Mouse (Mus musculus): ENCODE data around the gene Ifi209. TPM values are rescaled to one million over a fixed set of nuclear protein-coding genes. Genes with fewer than 3 reads are reported as not detected.
"Not testable (repeated sequence)": the region's sequence is repeated elsewhere in the genome, so short reads cannot be mapped to it uniquely, and the experiment has no call there.

The Ifi209 gene
- polyA plus RNA-seq (2014; fragmentation: Nextera tagmentation; extraction: Ambion mirVana), result 0.07 and 0.11 TPM in 2 replicates

GRCm38 (mm10) chr1:173630622-173631021 lies at the start of gene Ifi209:
TSS of gene Ifi209 (plus strand) at chr1:173630917.
- H3K4me1 ChIP-seq (ENCODE audit: control insufficient read depth, insufficient read depth, low read length); H3K36me3 ChIP-seq (ENCODE audit: control insufficient read depth, insufficient read depth, low read length); H3K9ac ChIP-seq (replicated peaks; ENCODE audit: low read depth, low read length); H3K4me2 ChIP-seq (replicated peaks; ENCODE audit: low read depth, low read length); ATAC-seq (ENCODE audit: insufficient number of reproducible peaks, insufficient read depth, low FRiP score, low read depth); H3K4me3 ChIP-seq (ENCODE audit: low read depth, low read length); H3K9me3 ChIP-seq (ENCODE audit: control insufficient read depth, low read depth, low read length); H3K27ac ChIP-seq (ENCODE audit: low read length); H3K27me3 ChIP-seq (ENCODE audit: control insufficient read depth, insufficient read depth, low read length): not testable (repeated sequence)
- WGBS, result 77% methylated on average over 2 of the region's 2 CpGs

- H3K4me1 ChIP-seq (ENCODE audit: control insufficient read depth, insufficient read depth, low read length); H3K27ac ChIP-seq (ENCODE audit: low read length); H3K4me2 ChIP-seq (replicated peaks; ENCODE audit: low read depth, low read length); ATAC-seq (ENCODE audit: insufficient number of reproducible peaks, insufficient read depth, low FRiP score, low read depth); H3K27me3 ChIP-seq (ENCODE audit: control insufficient read depth, insufficient read depth, low read length); H3K4me3 ChIP-seq (ENCODE audit: low read depth, low read length); H3K36me3 ChIP-seq (ENCODE audit: control insufficient read depth, insufficient read depth, low read length); H3K9me3 ChIP-seq (ENCODE audit: control insufficient read depth, low read depth, low read length); H3K9ac ChIP-seq (replicated peaks; ENCODE audit: low read depth, low read length): not testable (repeated sequence)
- 88% methylated on average over 2 of the region's 2 CpGs for WGBS
Measured at GRCm38 (mm10) chr1:173589698-173590097, 41.0 kb upstream of the Ifi209 start.

GRCm38 (mm10) chr1:173598838-173599494 lies 31.8 kb upstream of the Ifi209 start, which contains the start of gene Ifi213:
TSS of gene Ifi213 (minus strand) at chr1:173599274.
- not testable (repeated sequence) for H3K4me3 ChIP-seq (ENCODE audit: low read depth, low read length); H3K36me3 ChIP-seq (ENCODE audit: control insufficient read depth, insufficient read depth, low read length); ATAC-seq (ENCODE audit: insufficient number of reproducible peaks, insufficient read depth, low FRiP score, low read depth); H3K9ac ChIP-seq (replicated peaks; ENCODE audit: low read depth, low read length); H3K9me3 ChIP-seq (ENCODE audit: control insufficient read depth, low read depth, low read length); H3K27me3 ChIP-seq (ENCODE audit: control insufficient read depth, insufficient read depth, low read length); H3K27ac ChIP-seq (ENCODE audit: low read length); H3K4me2 ChIP-seq (replicated peaks; ENCODE audit: low read depth, low read length); H3K4me1 ChIP-seq (ENCODE audit: control insufficient read depth, insufficient read depth, low read length)
- 63% methylated on average over 3 of the region's 3 CpGs for WGBS

GRCm38 (mm10) chr1:173610291-173610690 lies 20.4 kb upstream of the Ifi209 start:
- not testable (repeated sequence) for H3K4me3 ChIP-seq (ENCODE audit: low read depth, low read length); H3K4me2 ChIP-seq (replicated peaks; ENCODE audit: low read depth, low read length); H3K36me3 ChIP-seq (ENCODE audit: control insufficient read depth, insufficient read depth, low read length); ATAC-seq (ENCODE audit: insufficient number of reproducible peaks, insufficient read depth, low FRiP score, low read depth); H3K27ac ChIP-seq (ENCODE audit: low read length); H3K27me3 ChIP-seq (ENCODE audit: control insufficient read depth, insufficient read depth, low read length); H3K9me3 ChIP-seq (ENCODE audit: control insufficient read depth, low read depth, low read length); H3K9ac ChIP-seq (replicated peaks; ENCODE audit: low read depth, low read length); H3K4me1 ChIP-seq (ENCODE audit: control insufficient read depth, insufficient read depth, low read length)
- WGBS, result 73% methylated on average over 3 of the region's 3 CpGs

GRCm38 (mm10) chr1:173622216-173622615 lies 8.5 kb upstream of the Ifi209 start:
- ATAC-seq (ENCODE audit: insufficient number of reproducible peaks, insufficient read depth, low FRiP score, low read depth); H3K9ac ChIP-seq (replicated peaks; ENCODE audit: low read depth, low read length); H3K4me3 ChIP-seq (ENCODE audit: low read depth, low read length); H3K9me3 ChIP-seq (ENCODE audit: control insufficient read depth, low read depth, low read length); H3K4me2 ChIP-seq (replicated peaks; ENCODE audit: low read depth, low read length); H3K36me3 ChIP-seq (ENCODE audit: control insufficient read depth, insufficient read depth, low read length); H3K27ac ChIP-seq (ENCODE audit: low read length); H3K27me3 ChIP-seq (ENCODE audit: control insufficient read depth, insufficient read depth, low read length); H3K4me1 ChIP-seq (ENCODE audit: control insufficient read depth, insufficient read depth, low read length): not testable (repeated sequence)
- 82% methylated on average over 2 of the region's 2 CpGs for WGBS

- no peaks in the 10 kb centered on the region for H3K4me1 ChIP-seq (ENCODE audit: control insufficient read depth, insufficient read depth, low read length)
- 89% methylated on average over 2 of the region's 2 CpGs for WGBS
- H3K27me3 ChIP-seq (ENCODE audit: control insufficient read depth, insufficient read depth, low read length), result no peaks in the 10 kb centered on the region
- no peaks in the 10 kb centered on the region for H3K9me3 ChIP-seq (ENCODE audit: control insufficient read depth, low read depth, low read length)
- H3K4me2 ChIP-seq (replicated peaks; ENCODE audit: low read depth, low read length), result no peak overlapping the region
- H3K27ac ChIP-seq (ENCODE audit: low read length), result no peak overlapping the region
- ATAC-seq (ENCODE audit: insufficient number of reproducible peaks, insufficient read depth, low FRiP score, low read depth), result no peak
- no peak overlapping the region for H3K9ac ChIP-seq (replicated peaks; ENCODE audit: low read depth, low read length)
- no peak overlapping the region for H3K4me3 ChIP-seq (ENCODE audit: low read depth, low read length)
- H3K36me3 ChIP-seq (ENCODE audit: control insufficient read depth, insufficient read depth, low read length), result no peaks in the 10 kb centered on the region
Measured at GRCm38 (mm10) chr1:173624052-173624451, 6.7 kb upstream of the Ifi209 start.

GRCm38 (mm10) chr1:173626686-173627085 lies 4.0 kb upstream of the Ifi209 start:
- H3K4me2 ChIP-seq (replicated peaks; ENCODE audit: low read depth, low read length), result no peak overlapping the region

GRCm38 (mm10) chr1:173633969-173634645 lies 3.4 kb downstream of the Ifi209 start:
- ATAC-seq (ENCODE audit: insufficient number of reproducible peaks, insufficient read depth, low FRiP score, low read depth), result no peak
- 86% methylated on average over 5 of the region's 5 CpGs for WGBS
- no peak overlapping the region for H3K27ac ChIP-seq (ENCODE audit: low read length)

More at GRCm38 (mm10) chr1:173626686-173627085, 4.0 kb upstream of the Ifi209 start:
- no peak for ATAC-seq (ENCODE audit: insufficient number of reproducible peaks, insufficient read depth, low FRiP score, low read depth)
- WGBS, result 67% methylated on average over 2 of the region's 2 CpGs
- H3K27me3 ChIP-seq (ENCODE audit: control insufficient read depth, insufficient read depth, low read length), result no peaks in the 10 kb centered on the region
- H3K27ac ChIP-seq (ENCODE audit: low read length), result no peak overlapping the region
- no peaks in the 10 kb centered on the region for H3K4me1 ChIP-seq (ENCODE audit: control insufficient read depth, insufficient read depth, low read length)
- H3K9me3 ChIP-seq (ENCODE audit: control insufficient read depth, low read depth, low read length), result no peaks in the 10 kb centered on the region
- no peak overlapping the region for H3K9ac ChIP-seq (replicated peaks; ENCODE audit: low read depth, low read length)
- H3K4me3 ChIP-seq (ENCODE audit: low read depth, low read length), result no peak overlapping the region
- H3K36me3 ChIP-seq (ENCODE audit: control insufficient read depth, insufficient read depth, low read length), result no peaks in the 10 kb centered on the region

More at GRCm38 (mm10) chr1:173633969-173634645, 3.4 kb downstream of the Ifi209 start:
- Histone ChIP-seq H3K36me3 (ENCODE audit: control insufficient read depth, insufficient read depth, low read length) (no peaks in the 10 kb centered on the region), H3K4me1 (ENCODE audit: control insufficient read depth, insufficient read depth, low read length) (no peaks in the 10 kb centered on the region), H3K4me2 (replicated peaks; ENCODE audit: low read depth, low read length) (no peak overlapping the region), H3K4me3 (ENCODE audit: low read depth, low read length) (no peak overlapping the region), H3K9ac (replicated peaks; ENCODE audit: low read depth, low read length) (no peak overlapping the region), H3K27me3 (ENCODE audit: control insufficient read depth, insufficient read depth, low read length) (no peaks in the 10 kb centered on the region), H3K9me3 (ENCODE audit: control insufficient read depth, low read depth, low read length) (no peaks in the 10 kb centered on the region)

All from stomach, embryonic 14.5 days (tissue).